Mouse (Mus musculus) liver, embryonic 14.5 days (tissue): Measurements from ENCODE around the gene Osbpl10. TPM values are rescaled to one million over a fixed set of nuclear protein-coding genes. Genes with fewer than 3 reads are reported as not detected.

Experiments
- ATAC-seq: fragments of 200-750 bp; cut with Nextera tagmentation; 2 replicates; pipeline ENCODE4 v1.8.0; 2017; ENCODE audit warnings: moderate number of reproducible peaks, mild to moderate bottlenecking, moderate library complexity; ENCODE audit not compliant: insufficient read depth
- DNase-seq, 3 experiments: peaks; one replicate each; pipeline ENCODE4 v3.0.0-alpha.2; 2012 to 2013; ENCODE audit warnings: low read depth in 3 of 3, low spot score in 3 of 3
- H3K27ac ChIP-seq: fragments of 300-500 bp; sonication (generic); 2 replicates; pipeline ENCODE4 v1.5.1; 2014; ENCODE audit warnings: moderate library complexity, mild to moderate bottlenecking, control low read depth, inconsistent platforms
- H3K27me3 ChIP-seq: fragments of 300-500 bp; sonication (generic); 2 replicates; pipeline ENCODE4 v1.6.1; 2014; ENCODE audit warnings: mild to moderate bottlenecking, low read length, moderate library complexity; ENCODE audit not compliant: control insufficient read depth, insufficient read depth
- H3K36me3 ChIP-seq: fragments of 300-500 bp; sonication (generic); replicated peaks from 2 replicates; pipeline ENCODE4 v1.6.1; 2014; ENCODE audit warnings: low read depth; ENCODE audit not compliant: control insufficient read depth, insufficient read depth
- H3K4me1 ChIP-seq, 2 experiments: fragments of 200-500 bp in 1 of 2; fragments of 300-500 bp in 1 of 2; sonication (generic) in 1 of 2; replicated peaks; 2 replicates each; pipeline ENCODE4 v1.6.1; 2012 to 2014; ENCODE audit warnings: antibody characterized with exemption in 1 of 2, inconsistent platforms in 1 of 2, low read length in 1 of 2; ENCODE audit not compliant: control insufficient read depth in 2 of 2, insufficient read depth in 2 of 2
- H3K4me2 ChIP-seq: fragments of 300-500 bp; sonication (generic); 2 replicates; pipeline ENCODE4 v1.6.1; 2014; ENCODE audit warnings: low read depth, mild to moderate bottlenecking, control low read depth, moderate library complexity
- H3K4me3 ChIP-seq, 2 experiments: fragments of 200-500 bp in 1 of 2; fragments of 300-500 bp in 1 of 2; sonication (generic) in 1 of 2; 2 replicates each; pipeline ENCODE4 v1.5.1; 2012 to 2014; ENCODE audit warnings: low read depth in 2 of 2, low read length in 2 of 2, mild to moderate bottlenecking in 2 of 2, control low read depth in 1 of 2, inconsistent platforms in 1 of 2, moderate library complexity in 1 of 2; ENCODE audit not compliant: insufficient read depth in 1 of 2
- H3K9ac ChIP-seq: fragments of 300-500 bp; sonication (generic); replicated peaks from 2 replicates; pipeline ENCODE4 v1.6.1; 2014; ENCODE audit warnings: mild to moderate bottlenecking, control low read depth, moderate library complexity
- H3K9me3 ChIP-seq: fragments of 300-500 bp; sonication (generic); 2 replicates; pipeline ENCODE4 v1.6.1; 2016; ENCODE audit warnings: low read length, mixed read lengths; ENCODE audit not compliant: control insufficient read depth
- CTCF ChIP-seq: IDR thresholded peaks from 2 replicates; pipeline ENCODE4 v1.5.1; 2016; ENCODE audit warnings: antibody characterized with exemption, low read depth, control low read depth
- EP300 ChIP-seq: IDR thresholded peaks from 2 replicates; pipeline ENCODE4 v1.6.1; 2016; ENCODE audit warnings: antibody characterized with exemption, low read depth
- WGBS: fragments of 180-500 bp; shearing (Covaris S2); extraction: QIAGEN DNeasy Blood & Tissue Kit; methylation state at CpG from one replicate; pipeline ENCODE4 v1.1.7; 2014; ENCODE audit not compliant: insufficient replicate concordance; 5-methylcytosine and 5-hydroxymethylcytosine counted together
- polyA plus RNA-seq, 2 experiments: library from polyadenylated mRNA; depleted of rRNA in 1 of 2; stranded (reverse) in 1 of 2; unstranded in 1 of 2; fragments of >200 nt; fragmentation: Nextera tagmentation in 1 of 2; extraction: Ambion mirVana in 1 of 2; gene quantifications; 2 replicates each; pipeline versions ENCODE4 v1.2.1 to v1.2.3; 2012 to 2014

Osbpl10 gene
- polyA plus RNA-seq, 2 experiments = 0.08 to 0.29 TPM

DNA sequence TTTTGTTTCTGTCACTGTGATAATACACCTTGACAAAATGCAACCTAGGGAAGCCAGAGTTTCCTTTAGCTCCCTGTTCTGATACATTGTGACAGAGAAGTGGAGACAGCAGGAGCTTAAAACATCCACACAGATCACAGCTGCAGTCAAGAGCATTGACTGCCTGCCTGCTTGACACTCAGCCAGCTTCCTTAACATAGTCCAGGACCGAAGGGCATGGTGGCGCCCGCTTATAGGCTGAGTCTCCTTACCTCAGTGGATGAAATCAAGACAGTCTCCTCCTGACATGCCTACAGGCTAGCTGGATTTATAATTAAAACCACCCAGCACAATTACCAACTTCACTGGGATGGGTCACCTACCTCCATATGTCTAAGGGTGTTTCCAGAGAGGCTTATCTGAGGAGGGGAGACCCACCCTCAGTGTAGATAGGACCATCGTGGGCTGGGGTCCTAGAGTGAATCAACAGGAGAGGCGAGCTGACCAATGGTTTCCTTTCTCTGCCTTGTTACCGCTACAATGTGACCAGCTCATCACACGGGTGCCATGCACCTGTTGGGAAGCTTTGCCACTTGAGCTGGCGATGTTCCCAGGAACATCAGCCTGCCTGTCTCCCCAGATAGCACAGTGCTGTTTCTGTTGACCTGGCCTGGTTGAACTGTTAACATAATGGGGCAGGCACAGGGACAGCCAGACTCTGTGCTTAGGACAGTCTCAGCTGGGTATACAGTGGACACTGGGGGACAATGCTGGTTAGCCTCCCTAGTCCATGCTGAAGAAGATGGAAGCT is 76.9 kb downstream of the Osbpl10 start:
- no peaks in the 10 kb centered on the region for H3K9me3 ChIP-seq
- H3K36me3 ChIP-seq = no peaks in the 10 kb centered on the region
- H3K9ac ChIP-seq = no peak overlapping the region
- no peaks in the 10 kb centered on the region for H3K4me1 ChIP-seq
- DNase-seq (no peak), ATAC-seq (no peak)
- TF ChIP-seq CTCF = no peak
- no peak for TF ChIP-seq EP300
- no peaks in the 10 kb centered on the region for H3K27me3 ChIP-seq
- no peak overlapping the region for H3K27ac ChIP-seq
- no peak overlapping the region for H3K4me3 ChIP-seq
- H3K4me2 ChIP-seq = no peak overlapping the region
- WGBS = 64% methylated on average over 8 of the region's 8 CpGs

DNA sequence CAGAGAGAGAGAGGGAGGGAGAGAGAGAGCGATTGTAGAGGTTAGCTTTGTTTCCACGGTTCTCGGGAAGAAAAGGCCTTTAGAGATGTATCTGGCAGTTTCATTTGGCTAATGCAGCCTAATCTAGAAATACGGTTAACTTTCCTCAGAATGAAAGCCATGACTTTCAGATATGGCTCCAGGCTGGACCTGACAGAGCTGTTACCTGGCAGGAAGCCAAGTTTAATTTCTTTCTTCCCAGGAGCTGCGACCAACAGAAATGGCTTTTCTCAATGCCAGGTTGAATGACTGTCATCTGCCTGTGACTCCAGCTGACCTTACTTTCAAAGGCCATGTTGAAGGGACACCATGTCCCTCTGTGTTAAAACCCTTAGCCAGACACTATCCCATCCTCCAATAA is 80.4 kb downstream of the Osbpl10 start:
- ATAC-seq = no peak

DNA sequence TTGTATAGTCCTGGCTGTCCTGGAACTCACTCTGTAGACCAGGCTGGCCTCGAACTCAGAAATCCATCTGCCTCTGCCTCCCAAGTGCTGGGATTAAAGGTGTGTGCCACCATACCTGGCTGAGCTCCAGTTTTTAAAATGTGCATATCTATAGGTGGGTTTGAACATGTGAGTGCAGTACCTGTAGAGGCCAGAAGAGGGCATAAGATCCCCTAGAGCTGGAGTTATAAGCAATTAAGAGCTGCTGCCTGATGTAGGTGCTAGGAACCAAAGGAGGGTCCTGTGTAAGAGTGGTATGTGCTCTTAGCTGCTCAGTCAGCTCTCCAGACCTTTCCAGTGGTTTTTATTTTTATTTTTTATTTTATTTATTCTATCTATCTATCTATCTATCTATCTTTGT is 86.5 kb downstream of the Osbpl10 start:
- no peaks in the 10 kb centered on the region for H3K27me3 ChIP-seq
- WGBS = 47% methylated on average over 1 of the region's 1 CpGs
- H3K27ac ChIP-seq = no peak overlapping the region
- TF ChIP-seq CTCF = 0 out of 2 replicates have a peak, but pooled peaks have one; percentile 28
- no peak for TF ChIP-seq EP300
- H3K4me2 ChIP-seq = no peak overlapping the region
- ATAC-seq (no peak), DNase-seq (no peak)
- H3K9me3 ChIP-seq = no peaks in the 10 kb centered on the region
- H3K4me1 ChIP-seq = no peaks in the 10 kb centered on the region
- H3K36me3 ChIP-seq = no peaks in the 10 kb centered on the region
- H3K9ac ChIP-seq = no peak overlapping the region
- no peak overlapping the region for H3K4me3 ChIP-seq

More for the DNA sequence above, 80.4 kb downstream of the Osbpl10 start:
- no peaks in the 10 kb centered on the region for H3K27me3 ChIP-seq
- WGBS = 56% methylated on average over 5 of the region's 5 CpGs
- no peak for DNase-seq
- no peak overlapping the region for H3K27ac ChIP-seq
- no peaks in the 10 kb centered on the region for H3K4me1 ChIP-seq
- H3K36me3 ChIP-seq = no peaks in the 10 kb centered on the region
- H3K9ac ChIP-seq = no peak overlapping the region
- TF ChIP-seq CTCF = no peak
- TF ChIP-seq EP300 = no peak
- no peak overlapping the region for H3K4me2 ChIP-seq
- H3K9me3 ChIP-seq = no peaks in the 10 kb centered on the region
- no peak overlapping the region for H3K4me3 ChIP-seq

DNA sequence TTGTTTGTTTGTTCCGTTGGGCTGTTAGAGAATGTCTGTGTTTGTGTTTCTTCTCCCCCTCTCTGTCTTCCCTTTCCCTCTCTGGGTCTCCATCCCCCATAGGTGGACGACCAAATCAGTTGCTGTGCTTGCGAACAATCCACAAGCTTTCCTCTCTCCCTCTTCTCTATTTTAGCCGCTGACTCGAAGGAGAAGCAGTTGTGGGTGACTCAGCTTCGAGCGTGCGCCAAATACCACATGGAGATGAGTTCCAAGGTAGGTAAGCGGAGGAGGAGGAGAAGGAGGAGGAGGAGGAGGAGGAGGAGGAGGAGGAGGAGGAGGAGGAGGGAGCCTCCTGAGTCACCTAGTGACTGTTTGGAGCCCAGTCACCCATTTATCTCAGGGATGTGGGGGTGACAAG is 88.7 kb downstream of the Osbpl10 start:
- H3K9ac ChIP-seq = no peak overlapping the region
- 51% methylated on average over 8 of the region's 9 CpGs for WGBS
- H3K36me3 ChIP-seq = no peaks in the 10 kb centered on the region
- no peaks in the 10 kb centered on the region for H3K9me3 ChIP-seq
- no peaks in the 10 kb centered on the region for H3K27me3 ChIP-seq
- TF ChIP-seq CTCF = no peak
- no peak for TF ChIP-seq EP300
- H3K4me3 ChIP-seq = no peak overlapping the region
- no peak overlapping the region for H3K27ac ChIP-seq
- H3K4me2 ChIP-seq = no peak overlapping the region
- H3K4me1 ChIP-seq = no peaks in the 10 kb centered on the region
- no peak for ATAC-seq
- no peak for DNase-seq

DNA sequence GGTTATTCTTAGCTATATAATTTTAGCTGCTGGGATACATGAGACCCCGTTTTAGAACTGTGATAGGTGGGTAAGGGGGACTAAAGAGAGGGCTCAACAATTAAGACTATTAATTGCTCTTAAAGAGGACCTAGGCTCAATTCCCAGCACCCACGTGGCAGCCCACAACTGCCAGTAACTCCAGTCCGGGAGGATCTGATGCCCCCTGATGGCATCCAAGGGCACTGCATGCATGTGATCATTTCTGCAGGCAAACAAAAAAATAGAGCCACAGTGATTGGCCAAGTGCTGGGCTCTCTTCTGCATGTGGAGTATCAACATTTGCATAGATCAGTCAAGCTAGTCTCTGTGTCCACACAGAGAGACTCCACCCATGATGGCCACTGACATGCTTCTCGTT is 96.8 kb downstream of the Osbpl10 start:
- Histone ChIP-seq H3K9me3 (no peaks in the 10 kb centered on the region), H3K4me2 (no peak overlapping the region), H3K27me3 (no peaks in the 10 kb centered on the region), H3K27ac (no peak overlapping the region), H3K4me1 (no peaks in the 10 kb centered on the region), H3K36me3 (no peaks in the 10 kb centered on the region), H3K4me3 (no peak overlapping the region), H3K9ac (no peak overlapping the region)
- ATAC-seq (no peak), DNase-seq (no peak)
- WGBS = 60% methylated on average over 4 of the region's 4 CpGs
- TF ChIP-seq CTCF (peak; percentile 21; the same call in 1 of the 2 replicates), EP300 (no peak)
